Mouse (Mus musculus): ENCODE measurements around the gene Zfp385b.

GRCm38 (mm10) chr2:77709206-77709794, 110.1 kb downstream of the Zfp385b start:
- peak; percentile 90 for TF ChIP-seq CTCF (IDR thresholded peaks at IDR 0.05)
- no peak for TF ChIP-seq POLR2A (IDR thresholded peaks at IDR 0.05; ENCODE audit: insufficient read depth, low read depth, low read length)
- no peak for TF ChIP-seq EP300 (IDR thresholded peaks at IDR 0.05; ENCODE audit: insufficient read depth, low read depth, low read length)
